Mouse (Mus musculus) forebrain, embryonic 10.5 days (tissue): ENCODE results near the gene Ier5. TPM values are rescaled to one million over a fixed set of nuclear protein-coding genes. Genes with fewer than 3 reads are reported as not detected.

Source experiments
- DNase-seq: peaks from one replicate; pipeline ENCODE4 v3.0.0-alpha.2; 2017; ENCODE audit warnings: low spot score; ENCODE audit errors: extremely low spot score
- H3K27ac ChIP-seq: fragments of 300-500 bp; sonication (generic); 2 replicates; pipeline ENCODE4 v1.5.1; 2016; ENCODE audit warnings: mild to moderate bottlenecking
- H3K27me3 ChIP-seq: fragments of 300-500 bp; sonication (generic); 2 replicates; pipeline ENCODE4 v1.6.1; 2016; ENCODE audit warnings: mild to moderate bottlenecking; ENCODE audit not compliant: poor library complexity, severe bottlenecking
- H3K36me3 ChIP-seq: fragments of 300-500 bp; sonication (generic); replicated peaks from 2 replicates; pipeline ENCODE4 v1.6.1; 2016; ENCODE audit warnings: mild to moderate bottlenecking, moderate library complexity
- H3K4me1 ChIP-seq: fragments of 300-500 bp; sonication (generic); 2 replicates; pipeline ENCODE4 v1.6.1; 2016
- H3K4me3 ChIP-seq: fragments of 300-500 bp; sonication (generic); 2 replicates; pipeline ENCODE4 v1.5.1; 2016; ENCODE audit warnings: mild to moderate bottlenecking, moderate library complexity
- H3K9me3 ChIP-seq: fragments of 300-500 bp; sonication (generic); 2 replicates; pipeline ENCODE4 v1.6.1; 2016; ENCODE audit warnings: mild to moderate bottlenecking, moderate library complexity
- WGBS: fragments of 180-500 bp; shearing (Covaris S2); methylation state at CpG from one replicate; pipeline ENCODE4 v1.1.7; 2016; 5-methylcytosine and 5-hydroxymethylcytosine counted together
- polyA plus RNA-seq: library from polyadenylated mRNA; unstranded; fragments of >200 nt; fragmentation: Nextera tagmentation; extraction: Ambion mirVana; gene quantifications from 2 replicates; pipeline ENCODE4 v1.2.1, GENCODE M21; 2016

Ier5 gene
- polyA plus RNA-seq, 1 experiment from 2014 or later, result 4.1 TPM

DNA sequence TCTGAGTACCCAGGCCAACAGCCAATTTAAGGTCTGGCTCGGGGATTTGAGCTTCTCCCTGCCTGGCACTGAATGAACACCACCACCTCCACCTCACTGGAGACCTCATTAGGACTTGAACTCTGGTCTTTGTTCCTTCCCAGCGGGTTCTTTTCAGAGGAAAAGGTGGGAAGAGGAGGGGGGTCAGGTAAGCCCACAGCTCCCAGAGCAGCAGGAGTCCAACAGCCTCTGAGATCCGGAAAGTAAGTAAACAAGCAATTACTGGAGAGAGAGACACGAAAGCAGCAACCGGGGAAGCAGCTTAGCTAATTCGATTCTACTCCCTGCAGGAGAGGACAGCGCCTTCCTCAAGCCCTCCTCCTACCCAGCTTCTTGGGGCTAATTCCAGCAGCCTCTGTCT lies 13.0 kb downstream of the Ier5 start:
- Histone ChIP-seq H3K27ac (peak overlapping the region; percentile 92), H3K9me3 (no peaks in the 10 kb centered on the region), H3K4me1 (peaks cover 74% of the 10 kb centered on the region), H3K36me3 (no peaks in the 10 kb centered on the region), H3K4me3 (peak overlapping the region; percentile 27), H3K27me3 (peaks cover 46% of the 10 kb centered on the region)
- DNase-seq, result no peak
- WGBS, result 3% methylated on average over 7 of the region's 7 CpGs

DNA sequence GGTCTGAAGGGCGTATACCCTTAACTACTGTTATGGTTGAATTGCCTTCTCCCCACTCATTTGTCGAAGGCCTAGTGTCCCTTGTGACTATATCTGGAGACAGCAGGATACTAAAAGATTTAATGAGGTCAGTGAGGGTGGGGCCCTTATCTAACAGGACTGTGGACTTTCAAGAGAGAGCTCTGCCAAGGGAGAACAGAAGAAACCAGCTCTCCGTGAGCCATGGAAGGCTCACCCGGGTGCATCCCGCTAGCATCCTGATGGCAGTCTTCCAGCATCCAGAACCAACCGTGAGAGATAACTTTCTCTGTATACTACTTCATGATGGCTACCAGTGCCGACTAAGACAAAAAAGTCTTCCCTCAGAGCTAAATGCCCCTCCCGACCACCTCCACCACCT lies 14.6 kb downstream of the Ier5 start:
- Histone ChIP-seq H3K27ac (peak overlapping the region; percentile 92), H3K36me3 (no peaks in the 10 kb centered on the region), H3K4me3 (no peak overlapping the region), H3K4me1 (peaks cover 83% of the 10 kb centered on the region), H3K27me3 (peaks cover 46% of the 10 kb centered on the region), H3K9me3 (no peaks in the 10 kb centered on the region)
- 44% methylated on average over 8 of the region's 8 CpGs for WGBS
- DNase-seq, result no peak

DNA sequence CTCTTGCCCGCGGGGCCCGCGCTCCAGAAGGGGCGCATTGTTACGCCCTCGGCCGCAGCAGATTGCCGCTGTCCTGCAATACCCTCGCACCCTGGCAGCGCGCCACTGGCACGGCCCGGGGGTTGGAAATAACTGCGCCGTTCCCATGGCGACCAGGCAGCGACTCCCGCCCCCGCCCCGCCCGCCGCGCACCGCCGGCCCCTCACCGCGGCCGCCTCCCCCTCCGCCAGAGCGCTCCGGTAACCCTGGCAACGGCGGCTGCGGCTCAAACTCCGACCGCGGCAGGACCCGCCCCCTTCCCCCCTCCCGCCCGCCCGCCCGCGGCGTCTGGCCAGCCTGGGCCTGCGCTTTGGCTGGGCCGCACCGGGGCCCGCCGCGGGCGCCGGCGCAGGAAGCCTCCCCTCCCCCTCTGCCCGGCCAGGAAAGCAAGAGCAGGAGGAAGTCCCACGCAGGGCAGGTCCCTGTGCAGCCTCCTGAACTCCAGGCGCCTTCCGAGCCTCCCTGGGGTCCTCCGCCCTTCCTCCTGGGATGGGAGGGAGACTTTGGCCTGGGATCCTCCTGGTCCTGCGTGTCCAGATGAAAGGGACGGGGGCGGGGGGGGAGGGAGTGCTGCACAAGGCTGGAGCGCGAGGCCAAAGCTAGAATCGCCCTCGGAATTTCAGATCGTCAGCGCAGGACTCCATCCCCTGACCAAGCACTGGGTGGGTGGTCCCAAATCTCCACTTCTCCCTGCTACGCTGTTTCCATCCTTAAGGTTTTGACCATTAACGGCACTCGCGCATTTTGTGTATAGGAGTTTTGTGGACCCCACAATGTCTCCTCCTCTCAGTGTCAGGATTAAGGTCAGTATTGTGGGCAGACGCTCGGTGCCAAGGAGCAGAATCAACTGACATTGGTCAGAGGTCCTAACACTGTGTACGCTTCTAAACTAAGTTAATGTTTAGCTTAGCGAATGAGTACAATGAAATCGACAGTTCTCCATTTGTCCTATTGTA lies 15.9 kb downstream of the Ier5 start:
- DNase-seq, result peak; percentile 96
- H3K27me3 ChIP-seq, result peaks cover 37% of the 10 kb centered on the region
- H3K4me1 ChIP-seq, result peaks cover 80% of the 10 kb centered on the region
- no peaks in the 10 kb centered on the region for H3K9me3 ChIP-seq
- peak overlapping the region; percentile 56 for H3K4me3 ChIP-seq
- H3K36me3 ChIP-seq, result no peaks in the 10 kb centered on the region
- under 1% methylated on average over 65 of the region's 77 CpGs for WGBS
- H3K27ac ChIP-seq, result peak overlapping the region; percentile 92

DNA sequence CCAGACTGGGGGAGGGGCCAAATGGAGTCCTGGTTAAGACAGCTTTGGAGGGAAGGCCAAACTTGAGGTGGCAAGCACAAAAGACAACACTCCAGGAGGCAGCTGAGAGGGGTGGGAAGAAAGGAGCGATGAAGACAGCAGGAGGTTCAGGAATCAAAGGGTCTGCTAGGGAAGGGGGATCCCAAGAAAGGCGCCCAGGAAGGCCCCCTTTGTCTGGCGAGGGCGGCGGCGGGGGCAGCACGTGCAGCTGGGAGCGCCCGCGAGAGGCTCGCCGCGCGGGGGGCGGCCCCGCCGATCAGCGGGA lies 16.5 kb downstream of the Ier5 start:
- DNase-seq, result peak; percentile 87
- peak overlapping the region; percentile 56 for H3K4me3 ChIP-seq
- peak overlapping the region; percentile 92 for H3K27ac ChIP-seq
- peaks cover 31% of the 10 kb centered on the region for H3K27me3 ChIP-seq
- WGBS, result 0% methylated on average over 18 of the region's 18 CpGs
- H3K4me1 ChIP-seq, result peaks cover 82% of the 10 kb centered on the region
- no peaks in the 10 kb centered on the region for H3K36me3 ChIP-seq
- no peaks in the 10 kb centered on the region for H3K9me3 ChIP-seq

DNA sequence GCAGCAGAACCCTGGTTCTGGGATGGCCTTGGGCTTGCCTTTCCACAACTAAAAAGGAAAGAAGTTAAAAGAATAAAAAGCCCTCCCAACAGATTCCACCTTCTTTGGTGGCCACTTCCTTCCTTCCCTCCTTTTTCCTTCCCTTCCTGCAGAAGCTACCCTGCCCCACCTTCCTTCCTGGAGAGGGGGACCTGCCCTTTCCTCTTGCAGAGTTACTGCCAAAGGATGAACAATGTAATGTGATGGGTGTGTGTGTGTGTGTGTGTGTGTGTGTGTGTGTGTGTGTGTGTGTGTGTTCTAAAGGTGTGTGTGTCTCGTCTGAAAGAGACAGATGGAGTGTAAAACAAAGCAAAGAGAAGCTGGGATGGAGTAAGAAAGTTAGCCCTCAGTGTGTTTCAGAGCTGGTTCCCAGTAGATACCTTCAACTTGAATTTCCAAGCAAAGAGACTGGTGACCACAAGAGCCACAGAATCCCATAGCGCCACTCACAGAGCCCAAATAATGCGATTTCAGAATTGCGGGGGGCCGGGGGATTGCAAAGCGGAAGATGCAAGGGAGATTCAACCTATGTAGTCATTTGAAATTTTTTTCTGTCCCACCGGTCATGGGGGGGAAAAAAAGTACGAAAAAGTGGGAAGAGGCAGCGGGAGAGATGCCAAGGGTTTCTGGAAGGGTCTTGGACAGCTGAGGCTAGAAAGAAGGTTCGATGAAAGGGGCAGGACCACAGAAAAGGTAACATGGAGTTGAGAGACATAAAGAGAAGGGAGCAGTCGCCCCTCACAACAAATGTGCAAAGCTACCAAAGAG lies 17.1 kb downstream of the Ier5 start:
- Histone ChIP-seq H3K4me3 (peak overlapping the region; percentile 56), H3K27me3 (peaks cover 25% of the 10 kb centered on the region), H3K9me3 (no peaks in the 10 kb centered on the region), H3K4me1 (peaks cover 83% of the 10 kb centered on the region), H3K36me3 (no peaks in the 10 kb centered on the region), H3K27ac (peak overlapping the region; percentile 92)
- no peak for DNase-seq
- under 1% methylated on average over 11 of the region's 11 CpGs for WGBS

DNA sequence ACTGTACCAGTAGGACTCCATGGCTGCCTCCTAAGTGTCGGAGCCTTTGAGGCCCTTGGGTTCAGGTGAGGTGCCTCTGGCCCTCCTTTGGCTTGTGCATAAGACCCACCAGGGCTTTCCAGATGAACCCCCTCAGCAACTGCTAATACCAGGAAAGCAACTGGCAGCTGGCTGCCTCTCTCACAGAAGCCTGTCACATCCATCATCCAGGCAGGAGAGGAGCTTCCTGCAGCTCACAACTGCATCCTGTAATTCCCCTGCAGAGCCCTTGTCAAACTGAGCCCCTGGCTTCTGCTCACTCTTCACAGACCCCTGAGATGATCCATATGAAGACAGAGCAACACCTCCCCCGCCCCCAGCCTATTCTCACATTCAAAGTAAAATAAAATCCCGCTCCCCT lies 21.8 kb downstream of the Ier5 start:
- Histone ChIP-seq H3K27me3 (peaks cover 26% of the 10 kb centered on the region), H3K4me1 (peaks cover 68% of the 10 kb centered on the region), H3K4me3 (no peak overlapping the region), H3K9me3 (no peaks in the 10 kb centered on the region), H3K36me3 (no peaks in the 10 kb centered on the region), H3K27ac (peak overlapping the region; percentile 32)
- no peak for DNase-seq
- WGBS, result 87% methylated on average over 3 of the region's 3 CpGs

DNA sequence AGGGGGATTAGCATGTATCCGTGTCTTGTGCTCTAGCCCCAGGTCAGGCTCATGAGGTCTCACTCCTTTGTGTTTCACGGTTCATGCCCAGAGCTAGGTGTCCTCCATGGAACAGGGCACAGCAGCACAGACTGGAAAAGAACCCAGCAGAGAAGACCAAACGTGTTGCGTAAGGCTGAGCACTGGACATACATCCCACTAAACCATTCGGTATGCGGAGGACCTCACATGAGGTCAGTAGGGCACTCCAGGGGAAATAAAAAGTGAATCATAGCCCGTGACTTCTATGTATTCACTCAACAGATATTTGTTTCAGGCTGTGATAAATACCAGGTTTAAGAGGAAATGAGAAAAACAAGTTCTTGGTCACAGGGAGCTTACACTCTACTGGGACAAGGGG lies 23.6 kb downstream of the Ier5 start:
- WGBS, result 84% methylated on average over 7 of the region's 7 CpGs
- Histone ChIP-seq H3K4me1 (peaks cover 68% of the 10 kb centered on the region), H3K9me3 (no peaks in the 10 kb centered on the region), H3K27ac (0 out of 2 replicates have a peak overlapping the region, but pooled peaks have one; percentile 60), H3K36me3 (no peaks in the 10 kb centered on the region), H3K4me3 (no peak overlapping the region), H3K27me3 (peaks cover 33% of the 10 kb centered on the region)
- DNase-seq, result no peak

DNA sequence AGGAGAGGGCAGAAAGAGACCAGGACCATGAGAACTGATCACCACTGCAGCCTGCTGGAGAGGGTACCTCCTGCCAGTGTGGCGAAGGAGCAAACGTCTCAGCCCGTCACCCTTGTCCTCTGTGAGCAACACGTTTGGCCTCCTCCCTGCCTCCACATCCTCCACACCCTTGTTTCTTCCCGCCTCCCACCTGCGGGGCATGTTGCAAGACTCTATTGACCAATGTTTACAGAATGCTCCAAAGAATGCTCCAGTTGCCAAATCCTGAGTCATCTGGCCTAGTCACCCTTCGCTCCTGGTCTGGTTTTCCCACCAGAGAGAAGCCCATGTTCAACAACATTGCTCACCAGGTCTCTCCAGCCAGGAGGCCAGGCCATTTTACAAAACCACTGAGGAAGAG lies 24.6 kb downstream of the Ier5 start:
- WGBS, result 75% methylated on average over 7 of the region's 7 CpGs
- H3K36me3 ChIP-seq, result no peaks in the 10 kb centered on the region
- H3K9me3 ChIP-seq, result no peaks in the 10 kb centered on the region
- peaks cover 33% of the 10 kb centered on the region for H3K27me3 ChIP-seq
- no peak overlapping the region for H3K4me3 ChIP-seq
- peaks cover 72% of the 10 kb centered on the region for H3K4me1 ChIP-seq
- no peak for DNase-seq
- H3K27ac ChIP-seq, result peak overlapping the region; percentile 27; the same call in 1 of the 2 replicates

DNA sequence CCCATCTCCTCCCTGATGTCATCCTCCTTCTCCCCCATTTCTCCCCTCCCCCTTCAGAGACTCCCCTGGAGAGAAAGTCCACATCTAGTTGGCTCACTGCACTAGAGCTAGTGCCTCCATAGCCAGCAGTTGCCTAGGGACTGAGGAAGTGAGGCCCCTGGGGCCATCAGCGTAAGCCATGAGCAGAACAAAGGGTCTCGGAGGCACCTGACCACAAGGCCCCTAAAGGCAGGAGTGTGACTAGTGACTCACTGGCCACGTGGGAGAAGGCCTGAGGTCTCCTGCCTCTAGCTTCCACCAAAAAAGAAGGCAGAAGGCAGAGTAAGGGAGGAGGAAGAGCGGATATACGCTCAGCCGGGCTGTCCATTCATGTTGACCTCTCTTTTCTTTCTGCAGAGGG lies 25.5 kb downstream of the Ier5 start:
- Histone ChIP-seq H3K4me1 (peaks cover 73% of the 10 kb centered on the region), H3K27ac (peak overlapping the region; percentile 58; the same call in 1 of the 2 replicates), H3K4me3 (no peak overlapping the region), H3K27me3 (peaks cover 41% of the 10 kb centered on the region), H3K9me3 (no peaks in the 10 kb centered on the region), H3K36me3 (no peaks in the 10 kb centered on the region)
- no peak for DNase-seq
- WGBS, result 72% methylated on average over 6 of the region's 6 CpGs

DNA sequence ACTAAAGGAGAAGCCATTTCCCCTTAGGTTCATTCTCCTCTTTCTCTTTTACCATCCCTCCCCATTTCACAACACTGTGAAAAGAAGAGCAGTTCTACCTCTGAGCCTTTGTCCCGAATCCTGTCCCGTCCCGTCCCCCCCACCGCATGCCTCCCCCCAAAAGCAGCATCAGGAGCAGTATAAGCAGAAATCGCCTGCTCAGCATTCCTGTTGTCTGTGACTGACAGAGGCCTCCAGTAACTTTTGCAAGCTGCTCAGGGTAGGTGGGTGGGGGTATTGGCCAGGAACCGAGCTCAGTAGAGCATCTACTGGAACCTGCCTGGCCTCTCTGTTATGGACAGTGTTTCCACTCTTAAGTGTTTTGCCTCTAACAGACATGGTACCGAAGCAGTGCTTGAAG lies 26.3 kb downstream of the Ier5 start:
- Histone ChIP-seq H3K4me3 (no peak overlapping the region), H3K27ac (peak overlapping the region; percentile 61), H3K27me3 (peaks cover 42% of the 10 kb centered on the region), H3K9me3 (no peaks in the 10 kb centered on the region), H3K4me1 (peaks cover 69% of the 10 kb centered on the region), H3K36me3 (no peaks in the 10 kb centered on the region)
- 23% methylated on average over 7 of the region's 7 CpGs for WGBS
- DNase-seq, result no peak

DNA sequence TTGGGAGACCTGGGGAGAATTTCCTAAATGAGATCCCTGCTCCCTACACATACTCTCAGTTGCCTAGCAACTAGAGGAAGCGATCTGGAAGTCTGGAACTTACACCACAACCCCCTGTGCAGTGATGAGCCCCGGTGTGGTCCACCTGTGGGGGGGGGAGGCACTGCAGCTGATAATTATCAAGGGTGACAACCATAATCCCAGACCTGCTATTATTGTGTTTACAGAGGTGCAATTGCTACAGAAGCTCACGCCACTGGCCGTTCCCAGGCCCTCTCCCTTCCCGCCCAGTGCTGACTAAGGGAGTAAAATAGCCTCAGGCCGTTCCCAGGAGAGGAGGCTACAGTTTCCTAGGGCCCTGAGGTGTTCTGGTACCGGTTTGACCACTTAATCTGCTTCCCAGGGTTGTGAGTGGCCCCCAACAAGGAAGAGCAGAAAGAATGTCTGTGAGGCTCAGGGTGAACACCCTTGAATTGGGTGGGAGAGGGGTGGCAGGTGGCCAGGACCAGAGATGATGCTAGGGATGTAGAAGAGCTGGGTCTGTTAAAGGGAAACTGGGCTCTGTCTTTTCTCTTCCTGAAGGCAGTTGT lies 28.1 kb downstream of the Ier5 start:
- Histone ChIP-seq H3K36me3 (no peaks in the 10 kb centered on the region), H3K27ac (peak overlapping the region; percentile 31; the same call in 1 of the 2 replicates), H3K4me1 (peaks cover 56% of the 10 kb centered on the region), H3K4me3 (no peak overlapping the region), H3K27me3 (peaks cover 46% of the 10 kb centered on the region), H3K9me3 (no peaks in the 10 kb centered on the region)
- 22% methylated on average over 7 of the region's 7 CpGs for WGBS
- no peak for DNase-seq

DNA sequence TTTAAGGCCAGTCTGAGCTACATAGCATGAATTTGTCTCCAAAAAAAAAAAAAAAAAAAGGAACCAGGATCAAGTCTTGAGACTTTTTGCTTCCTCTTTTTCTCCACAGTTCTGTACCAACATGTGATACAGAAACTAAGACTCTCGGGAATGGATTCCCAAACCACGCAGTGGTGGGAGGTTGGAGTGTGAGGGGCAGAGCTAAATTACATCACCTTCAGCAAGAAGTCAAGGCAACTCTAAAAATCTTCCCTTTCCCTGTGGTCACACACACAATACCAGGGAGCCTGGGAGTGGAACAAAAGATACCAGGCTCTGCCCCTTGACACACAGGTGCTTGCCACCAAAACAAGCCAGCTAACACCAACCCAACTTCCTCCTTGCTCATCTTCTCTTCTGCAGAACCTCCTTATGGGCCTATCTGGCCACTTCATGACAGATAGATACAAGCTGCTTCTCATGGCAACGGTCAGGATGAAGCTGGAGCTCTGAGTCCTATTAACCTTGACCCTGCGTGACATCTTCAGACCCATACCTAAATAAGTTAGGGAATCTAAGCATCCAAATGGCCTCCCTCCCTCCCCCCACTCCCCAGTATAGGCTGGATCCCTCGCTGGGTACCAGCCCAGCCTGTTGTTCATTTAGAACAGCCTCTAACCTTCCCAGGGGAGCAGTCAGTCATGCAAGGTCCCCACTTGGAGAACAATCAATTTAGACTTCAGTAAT lies 28.7 kb downstream of the Ier5 start:
- H3K4me1 ChIP-seq, result peaks cover 58% of the 10 kb centered on the region
- no peaks in the 10 kb centered on the region for H3K9me3 ChIP-seq
- peaks cover 46% of the 10 kb centered on the region for H3K27me3 ChIP-seq
- no peak for DNase-seq
- H3K27ac ChIP-seq, result peak overlapping the region; percentile 31
- H3K4me3 ChIP-seq, result no peak overlapping the region
- H3K36me3 ChIP-seq, result no peaks in the 10 kb centered on the region
- WGBS, result 52% methylated on average over 5 of the region's 5 CpGs
